Mouse (Mus musculus) MEL (cell line): ENCODE data around the gene Gm5141. TPM values are rescaled to one million over a fixed set of nuclear protein-coding genes. Genes with fewer than 3 reads are reported as not detected.
A peak's percentile ranks its signal among the peaks of the same experiment; 100 is the strongest.
"Not testable (repeated sequence)": the region's sequence is repeated elsewhere in the genome, so short reads cannot be mapped to it uniquely, and the experiment has no call there.

Source experiments
- DNase-seq: peaks from one replicate; pipeline ENCODE4 v3.0.0; 2011; ENCODE audit warnings: low read depth, low spot score
- H3K27ac ChIP-seq: 2 replicates; pipeline ENCODE4 v1.5.1; 2012; ENCODE audit warnings: low read depth, mild to moderate bottlenecking, control low read depth, low read length, moderate library complexity; ENCODE audit not compliant: control insufficient read depth
- H3K27me3 ChIP-seq, 2 experiments: fragments of 150-350 bp in 1 of 2; sonication (generic) in 1 of 2; 2 replicates each; pipeline ENCODE4 v1.6.1; 2012; ENCODE audit warnings: low read length in 2 of 2, mild to moderate bottlenecking in 2 of 2, improper control_type of control experiment in 1 of 2, moderate library complexity in 1 of 2; ENCODE audit not compliant: insufficient read depth in 2 of 2, control insufficient read depth in 1 of 2
- H3K36me3 ChIP-seq, 2 experiments: 2 replicates each; pipeline ENCODE4 v1.6.1; 2012 to 2014; ENCODE audit warnings: low read length in 2 of 2, improper control_type of control experiment in 1 of 2, inconsistent platforms in 1 of 2, mild to moderate bottlenecking in 1 of 2; ENCODE audit not compliant: insufficient read depth in 2 of 2, control insufficient read depth in 1 of 2
- H3K4me1 ChIP-seq, 2 experiments: fragments of 150-350 bp in 1 of 2; sonication (generic) in 1 of 2; 2 replicates each; pipeline ENCODE4 v1.6.1; 2012; ENCODE audit warnings: low read length in 2 of 2, improper control_type of control experiment in 1 of 2, mild to moderate bottlenecking in 1 of 2; ENCODE audit not compliant: insufficient read depth in 2 of 2, control insufficient read depth in 1 of 2
- H3K4me3 ChIP-seq, 2 experiments: fragments of 150-350 bp in 1 of 2; sonication (generic) in 1 of 2; 2 replicates each; pipeline ENCODE4 v1.5.1; 2012; ENCODE audit warnings: low read depth in 2 of 2, low read length in 2 of 2, mild to moderate bottlenecking in 2 of 2, moderate library complexity in 2 of 2, control low read depth in 1 of 2, improper control_type of control experiment in 1 of 2; ENCODE audit not compliant: control insufficient read depth in 1 of 2, insufficient read depth in 1 of 2
- H3K79me2 ChIP-seq: 2 replicates; pipeline ENCODE4 v1.6.1; 2012; ENCODE audit warnings: mild to moderate bottlenecking, low read length, moderate library complexity; ENCODE audit not compliant: control insufficient read depth, poor library complexity, insufficient read depth
- H3K9ac ChIP-seq: 2 replicates; pipeline ENCODE4 v1.6.1; 2012; ENCODE audit warnings: low read depth, mild to moderate bottlenecking, control low read depth, low read length, moderate library complexity; ENCODE audit not compliant: control insufficient read depth, poor library complexity, severe bottlenecking
- H3K9me3 ChIP-seq: fragments of 150-350 bp; sonication (generic); replicated peaks from 2 replicates; pipeline ENCODE4 v1.6.1; 2012; ENCODE audit warnings: mild to moderate bottlenecking, low read length, improper control_type of control experiment, moderate library complexity; ENCODE audit not compliant: insufficient read depth
- CHD2 ChIP-seq: IDR thresholded peaks from 2 replicates; pipeline ENCODE4 v1.6.1; 2011; ENCODE audit warnings: low read length, improper control_type of control experiment
- CTCF ChIP-seq, 3 experiments: IDR thresholded peaks in 2 of 3; conservative IDR thresholded peaks in 1 of 3; 2 replicates each; pipeline ENCODE4 v1.5.1; 2011 to 2012; ENCODE audit warnings: low read length in 3 of 3, low read depth in 2 of 3, mild to moderate bottlenecking in 2 of 3, improper control_type of control experiment in 1 of 3, inconsistent platforms in 1 of 3, mixed read lengths in 1 of 3, moderate library complexity in 1 of 3; ENCODE audit not compliant: control insufficient read depth in 1 of 3, insufficient read depth in 1 of 3, poor library complexity in 1 of 3, severe bottlenecking in 1 of 3
- E2F4 ChIP-seq: IDR thresholded peaks from 2 replicates; pipeline ENCODE4 v1.6.1; 2011; ENCODE audit warnings: low read depth, low read length, improper control_type of control experiment, borderline replicate concordance
- ELF1 ChIP-seq: IDR thresholded peaks from 2 replicates; pipeline ENCODE4 v1.6.1; 2014; ENCODE audit warnings: low read depth, mild to moderate bottlenecking, inconsistent platforms, low read length, improper control_type of control experiment, moderate library complexity
- ETS1 ChIP-seq: IDR thresholded peaks from 2 replicates; pipeline ENCODE4 v1.6.1; 2012; ENCODE audit warnings: low read depth, mild to moderate bottlenecking, inconsistent platforms, low read length, improper control_type of control experiment, moderate library complexity
- GATA1 ChIP-seq: IDR thresholded peaks from 2 replicates; pipeline ENCODE4 v1.6.1; 2011; ENCODE audit warnings: low read depth, low read length, improper control_type of control experiment
- HCFC1 ChIP-seq: IDR thresholded peaks from 2 replicates; pipeline ENCODE4 v1.6.1; 2012; ENCODE audit warnings: low read depth, mild to moderate bottlenecking, inconsistent platforms, low read length, improper control_type of control experiment, moderate library complexity
- MAFK ChIP-seq: IDR thresholded peaks from 2 replicates; pipeline ENCODE4 v1.6.1; 2011; ENCODE audit warnings: low read depth, mild to moderate bottlenecking, low read length, improper control_type of control experiment, borderline replicate concordance
- MAX ChIP-seq: IDR thresholded peaks from 2 replicates; pipeline ENCODE4 v1.6.1; 2011; ENCODE audit warnings: low read length, improper control_type of control experiment
- MYB ChIP-seq: IDR thresholded peaks from 2 replicates; pipeline ENCODE4 v1.6.1; 2011; ENCODE audit warnings: mild to moderate bottlenecking, low read depth, low read length, improper control_type of control experiment
- NELFE ChIP-seq: IDR thresholded peaks from 2 replicates; pipeline ENCODE4 v1.6.1; 2011; ENCODE audit warnings: low read depth, low read length, improper control_type of control experiment
- POLR2A ChIP-seq, 2 experiments: IDR thresholded peaks; 2 replicates each; pipeline ENCODE4 v1.6.1; 2011 to 2012; ENCODE audit warnings: low read length in 2 of 2, mild to moderate bottlenecking in 2 of 2, control low read depth in 1 of 2, improper control_type of control experiment in 1 of 2, low read depth in 1 of 2, moderate library complexity in 1 of 2; ENCODE audit not compliant: control insufficient read depth in 1 of 2, insufficient read depth in 1 of 2, poor library complexity in 1 of 2
- POLR2AphosphoS5 ChIP-seq: IDR thresholded peaks from 2 replicates; pipeline ENCODE4 v1.6.1; 2012; ENCODE audit warnings: low read depth, borderline replicate concordance, mild to moderate bottlenecking, inconsistent platforms, low read length, moderate library complexity, mixed read lengths
- RAD21 ChIP-seq: IDR thresholded peaks from 2 replicates; pipeline ENCODE4 v1.6.1; 2011; ENCODE audit warnings: mild to moderate bottlenecking, low read depth, low read length, improper control_type of control experiment
- SIN3A ChIP-seq: IDR thresholded peaks from 2 replicates; pipeline ENCODE4 v1.6.1; 2012; ENCODE audit warnings: low read length, improper control_type of control experiment, inconsistent platforms
- SMC3 ChIP-seq: IDR thresholded peaks from 2 replicates; pipeline ENCODE4 v1.6.1; 2011; ENCODE audit warnings: low read depth, low read length, improper control_type of control experiment
- TBP ChIP-seq: IDR thresholded peaks from 2 replicates; pipeline ENCODE4 v1.8.0; 2011; ENCODE audit warnings: low read depth, low read length, improper control_type of control experiment
- ZC3H11A ChIP-seq: IDR thresholded peaks from 2 replicates; pipeline ENCODE4 v1.6.1; 2012; ENCODE audit warnings: low read depth, mild to moderate bottlenecking, inconsistent platforms, low read length, improper control_type of control experiment
- ZNF384 ChIP-seq: IDR thresholded peaks from 2 replicates; pipeline ENCODE4 v1.6.1; 2012; ENCODE audit warnings: low read depth, mild to moderate bottlenecking, inconsistent platforms, low read length, improper control_type of control experiment
- polyA plus RNA-seq, 2 experiments: library from polyadenylated mRNA; stranded (reverse) in 1 of 2; unstranded in 1 of 2; fragments of >175 nt in 1 of 2; fragments of >200 nt in 1 of 2; gene quantifications; 2 replicates each; pipeline versions ENCODE4 v1.2.1 to v1.2.4; 2012; ENCODE audit warnings: low replicate concordance in 2 of 2, low read depth in 1 of 2; ENCODE audit not compliant: insufficient read length in 2 of 2, insufficient read depth in 1 of 2, missing spikeins in 1 of 2
- total RNA-seq: library from RNA; depleted of rRNA; stranded (reverse); fragments of 300-350 nt; gene quantifications from 2 replicates; pipeline ENCODE4 v1.2.3, GENCODE M21; 2012

Gene Gm5141
- total and polyA plus RNA-seq, 3 experiments, result 0.82 to 84.2 (median 1.1) TPM

DNA sequence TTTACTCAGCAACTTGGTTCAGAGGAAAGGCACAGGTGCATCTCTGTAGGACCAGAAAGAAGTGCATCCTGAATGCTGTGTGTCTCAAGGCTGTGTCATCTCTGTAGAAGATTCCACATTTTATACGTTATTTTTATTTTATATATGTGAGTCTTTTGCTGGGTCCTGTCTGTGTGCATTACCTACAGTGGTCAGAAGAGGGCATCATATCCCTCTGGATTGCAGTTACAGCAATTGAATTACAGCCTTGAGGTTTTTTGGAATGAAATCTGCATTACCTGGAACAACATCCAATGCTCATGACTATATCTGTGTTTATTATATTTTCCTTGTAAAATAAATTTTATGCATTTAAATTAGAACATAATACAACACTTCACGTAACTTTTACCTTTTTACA, 21.8 kb downstream of the Gm5141 start:
- TF ChIP-seq RAD21 (peak; percentile 75), SMC3 (peak; percentile 69), CTCF (IDR thresholded peaks at IDR 0.05 in 2 of 3, conservative IDR thresholded peaks at IDR 0.05 in 1 of 3; ENCODE audit: control insufficient read depth in 1 of 3, insufficient read depth in 1 of 3, low read depth in 2 of 3, low read length in 3 of 3, poor library complexity in 1 of 3, severe bottlenecking in 1 of 3) (peak; percentile 36 to 70 (median 55)), ZC3H11A (peak; percentile 68)

DNA sequence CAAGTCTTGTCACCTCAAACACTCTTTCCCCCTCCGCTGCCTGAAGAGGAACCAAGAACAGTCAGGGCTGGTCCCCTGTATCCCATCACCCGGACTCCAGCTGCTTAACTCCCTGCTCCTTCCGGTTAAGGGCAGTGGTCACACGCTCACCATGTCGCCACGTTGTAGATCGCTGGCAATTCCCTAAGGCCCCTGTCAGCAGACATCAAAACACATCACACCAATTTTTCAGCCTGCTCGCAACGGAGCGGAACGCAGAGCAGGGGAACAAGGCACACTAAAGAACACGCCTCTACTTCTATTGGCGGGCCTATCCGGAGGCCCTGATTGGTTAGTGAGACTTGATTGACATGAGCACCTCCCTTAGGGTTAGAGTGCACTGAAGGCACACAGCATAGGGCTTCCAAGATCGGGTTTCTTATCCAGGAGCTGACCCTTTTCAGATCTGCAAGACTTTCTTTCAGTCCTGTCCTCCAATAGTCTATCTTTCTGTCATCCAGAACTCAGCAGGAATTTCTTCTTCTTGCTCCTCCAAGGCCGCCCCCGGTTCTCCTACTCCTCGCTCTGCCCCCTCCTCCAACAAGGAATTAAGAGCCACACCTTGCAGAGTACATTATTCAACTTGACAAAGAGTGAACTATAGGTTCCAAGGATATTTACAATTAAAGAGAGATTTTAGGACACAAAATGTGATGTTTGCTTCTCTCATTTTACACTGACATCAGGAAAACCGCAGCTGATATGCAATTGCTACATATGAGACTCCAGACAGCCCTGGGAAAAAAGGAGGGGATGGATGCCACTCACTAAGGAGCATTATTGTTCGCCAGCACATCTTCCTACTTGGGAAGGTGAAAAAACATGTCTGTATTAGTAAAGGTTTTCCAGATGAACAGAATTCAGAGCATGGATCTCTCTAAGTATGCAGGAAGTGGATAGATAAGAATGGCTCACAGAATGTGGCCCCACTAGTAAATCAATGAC, 24.9 kb downstream of the Gm5141 start, which contains the start of gene Platr25:
Platr25 (minus strand) TSS at position 278 of the 984 bp plus-strand sequence.
- H3K4me3 ChIP-seq, result peak within 1 kb of the TSS; percentile 78 to 90
- peak within 1 kb of the TSS; percentile 79 for H3K9ac ChIP-seq
- DNase-seq, result peak; percentile 88
- H3K27ac ChIP-seq, result peak within 1 kb of the TSS; percentile 86
- TF ChIP-seq NELFE, result peak; percentile 52
- 0 out of 2 replicates have a peak, but pooled peaks have one; percentile 45 for TF ChIP-seq TBP
- TF ChIP-seq POLR2A (IDR thresholded peaks at IDR 0.05; ENCODE audit: control insufficient read depth in 1 of 2, insufficient read depth in 1 of 2, low read depth in 1 of 2, low read length in 2 of 2, poor library complexity in 1 of 2), result peak in 1 of 2 experiments; percentile 67; a peak in 2 of 4 replicates
- 0 out of 2 replicates have a peak, but pooled peaks have one; percentile 9 for TF ChIP-seq SIN3A
- TF ChIP-seq E2F4, result peak; percentile 87
- TF ChIP-seq HCFC1, result peak; percentile 53; the same call in 1 of the 2 replicates
- 0 out of 2 replicates have a peak, but pooled peaks have one; percentile 3 for TF ChIP-seq GATA1
- peak; percentile 63; the same call in 1 of the 2 replicates for TF ChIP-seq MAX
- TF ChIP-seq, all 39 proteins: peak for 8; not testable (repeated sequence) for 31
- H3K27me3 ChIP-seq, H3K9me3 ChIP-seq, H3K4me1 ChIP-seq, H3K79me2 ChIP-seq: not testable (repeated sequence)
- H3K36me3 ChIP-seq, result peaks cover 0 to 13% of the 10 kb centered on the region in 2 experiments; a peak in 2 of 4 replicates

More for the DNA sequence above, 21.8 kb downstream of the Gm5141 start:
- H3K27me3 ChIP-seq, H3K9me3 ChIP-seq, H3K4me3 ChIP-seq, H3K9ac ChIP-seq, H3K4me1 ChIP-seq, H3K79me2 ChIP-seq, H3K27ac ChIP-seq: not testable (repeated sequence)
- DNase-seq, result peak; percentile 74
- peaks cover 0 to 11% of the 10 kb centered on the region in 2 experiments; a peak in 2 of 4 replicates for H3K36me3 ChIP-seq

DNA sequence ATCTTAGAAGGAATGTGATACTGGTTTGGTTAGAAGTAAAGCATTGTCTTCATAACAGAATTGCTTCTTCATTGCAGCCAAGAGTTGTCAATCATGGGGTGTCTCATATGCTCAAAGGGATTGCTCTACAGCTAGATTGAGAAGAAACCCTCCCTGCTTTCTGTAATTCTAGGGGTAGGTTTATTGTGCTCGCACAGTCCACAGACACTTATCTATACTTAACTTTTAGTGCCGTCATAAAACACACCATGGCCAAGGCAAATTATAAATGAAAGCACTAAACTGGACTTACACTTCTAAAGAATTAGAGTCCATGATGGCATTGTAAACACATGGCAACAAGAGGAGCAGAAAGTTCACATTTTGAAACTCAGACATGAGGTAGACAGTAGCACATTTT, 52.3 kb downstream of the Gm5141 start:
- no peak for DNase-seq
- H3K4me1 ChIP-seq, result no peaks in the 10 kb centered on the region
- no peaks in the 10 kb centered on the region for H3K27me3 ChIP-seq
- H3K79me2 ChIP-seq, result no peaks in the 10 kb centered on the region
- H3K9me3 ChIP-seq, result no peaks in the 10 kb centered on the region
- H3K9ac ChIP-seq, result no peak overlapping the region
- no peaks in the 10 kb centered on the region for H3K36me3 ChIP-seq
- H3K4me3 ChIP-seq, result no peak overlapping the region
- H3K27ac ChIP-seq, result no peak overlapping the region
- TF ChIP-seq MYB (no peak), MAFK (no peak), POLR2AphosphoS5 (no peak), RAD21 (no peak), CHD2 (no peak), ZNF384 (no peak), ELF1 (no peak), ETS1 (no peak)
